Mouse (Mus musculus): ENCODE data around the gene Foxc1.

DNA sequence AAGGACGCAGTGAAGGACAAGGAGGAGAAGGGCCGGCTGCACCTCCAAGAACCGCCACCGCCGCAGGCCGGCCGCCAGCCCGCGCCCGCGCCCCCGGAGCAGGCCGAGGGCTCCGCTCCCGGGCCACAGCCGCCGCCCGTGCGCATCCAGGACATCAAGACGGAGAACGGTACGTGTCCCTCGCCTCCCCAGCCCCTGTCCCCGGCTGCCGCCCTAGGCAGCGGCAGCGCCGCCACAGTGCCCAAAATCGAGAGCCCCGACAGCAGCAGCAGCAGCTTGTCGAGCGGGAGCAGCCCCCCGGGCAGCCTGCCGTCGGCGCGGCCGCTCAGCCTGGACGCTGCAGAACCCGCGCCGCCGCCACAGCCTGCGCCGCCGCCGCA is 1.3 kb downstream of the Foxc1 start:
- TF ChIP-seq CTCF (conservative IDR thresholded peaks at IDR 0.05; ENCODE audit: insufficient read depth, insufficient read length, low read depth, low read length) (no peak), POLR2A (IDR thresholded peaks at IDR 0.05; ENCODE audit: low read depth, low read length) (no peak)

All from kidney, adult 2 months (tissue).